Mouse (Mus musculus) G1E-ER4 (cell line): ENCODE measurements around the gene Opalin. TPM values are rescaled to one million over a fixed set of nuclear protein-coding genes. Genes with fewer than 3 reads are reported as not detected.

Experiments used
- GATA1 ChIP-seq: IDR thresholded peaks from one replicate; pipeline ENCODE4 v1.8.0; 2012; ENCODE audit warnings: low read length, inconsistent platforms
- polyA plus RNA-seq: library from polyadenylated mRNA; stranded (reverse); fragments of >175 nt; gene quantifications from 2 replicates; pipeline ENCODE4 v1.2.3, GENCODE M21; 2012

Opalin gene
- polyA plus RNA-seq, 1 experiment: not detected

- no peak for TF ChIP-seq GATA1
Measured at GRCm38 (mm10) chr19:41088491-41088890, 11.6 kb upstream of the Opalin start.

GRCm38 (mm10) chr19:41087901-41088300, 11.0 kb upstream of the Opalin start:
- no peak for TF ChIP-seq GATA1

GRCm38 (mm10) chr19:41086700-41087099, 9.8 kb upstream of the Opalin start:
- no peak for TF ChIP-seq GATA1

GRCm38 (mm10) chr19:41086289-41086688, 9.4 kb upstream of the Opalin start:
- TF ChIP-seq GATA1: no peak

- TF ChIP-seq GATA1: no peak
Measured at GRCm38 (mm10) chr19:41083646-41084045, 6.7 kb upstream of the Opalin start.

- TF ChIP-seq GATA1: no peak
Measured at GRCm38 (mm10) chr19:41081589-41081988, 4.7 kb upstream of the Opalin start.

GRCm38 (mm10) chr19:41073746-41074455, 3.0 kb downstream of the Opalin start:
- TF ChIP-seq GATA1: no peak

- no peak for TF ChIP-seq GATA1
Measured at GRCm38 (mm10) chr19:41071500-41071899, 5.4 kb downstream of the Opalin start.

- TF ChIP-seq GATA1: no peak
Measured at GRCm38 (mm10) chr19:41054702-41055101, 22.2 kb downstream of the Opalin start.

- TF ChIP-seq GATA1: no peak
Measured at GRCm38 (mm10) chr19:41053530-41053929, 23.4 kb downstream of the Opalin start.

- no peak for TF ChIP-seq GATA1
Measured at GRCm38 (mm10) chr19:41052247-41052646, 24.7 kb downstream of the Opalin start.

GRCm38 (mm10) chr19:41051714-41052113, 25.2 kb downstream of the Opalin start:
- no peak for TF ChIP-seq GATA1

- no peak for TF ChIP-seq GATA1
Measured at GRCm38 (mm10) chr19:41048187-41048559, 28.7 kb downstream of the Opalin start.

GRCm38 (mm10) chr19:41047437-41048186, 29.3 kb downstream of the Opalin start:
- TF ChIP-seq GATA1: no peak

GRCm38 (mm10) chr19:41045091-41045770, 31.7 kb downstream of the Opalin start:
- no peak for TF ChIP-seq GATA1

- no peak for TF ChIP-seq GATA1
Measured at GRCm38 (mm10) chr19:41039110-41039509, 37.8 kb downstream of the Opalin start.

- no peak for TF ChIP-seq GATA1
Measured at GRCm38 (mm10) chr19:41035809-41036551, 40.9 kb downstream of the Opalin start.
